Mouse (Mus musculus) MEL (cell line): ENCODE measurements around the gene Ascc2. TPM values are rescaled to one million over a fixed set of nuclear protein-coding genes. Genes with fewer than 3 reads are reported as not detected.

ENCODE experiments used
- DNase-seq: peaks from one replicate; pipeline ENCODE4 v3.0.0; 2011; ENCODE audit warnings: low read depth, low spot score
- H3K27ac ChIP-seq: 2 replicates; pipeline ENCODE4 v1.5.1; 2012; ENCODE audit warnings: low read depth, mild to moderate bottlenecking, control low read depth, low read length, moderate library complexity; ENCODE audit not compliant: control insufficient read depth
- H3K27me3 ChIP-seq, 2 experiments: fragments of 150-350 bp in 1 of 2; sonication (generic) in 1 of 2; 2 replicates each; pipeline ENCODE4 v1.6.1; 2012; ENCODE audit warnings: low read length in 2 of 2, mild to moderate bottlenecking in 2 of 2, improper control_type of control experiment in 1 of 2, moderate library complexity in 1 of 2; ENCODE audit not compliant: insufficient read depth in 2 of 2, control insufficient read depth in 1 of 2
- H3K36me3 ChIP-seq, 2 experiments: 2 replicates each; pipeline ENCODE4 v1.6.1; 2012 to 2014; ENCODE audit warnings: low read length in 2 of 2, improper control_type of control experiment in 1 of 2, inconsistent platforms in 1 of 2, mild to moderate bottlenecking in 1 of 2; ENCODE audit not compliant: insufficient read depth in 2 of 2, control insufficient read depth in 1 of 2
- H3K4me1 ChIP-seq, 2 experiments: fragments of 150-350 bp in 1 of 2; sonication (generic) in 1 of 2; 2 replicates each; pipeline ENCODE4 v1.6.1; 2012; ENCODE audit warnings: low read length in 2 of 2, improper control_type of control experiment in 1 of 2, mild to moderate bottlenecking in 1 of 2; ENCODE audit not compliant: insufficient read depth in 2 of 2, control insufficient read depth in 1 of 2
- H3K4me3 ChIP-seq, 2 experiments: fragments of 150-350 bp in 1 of 2; sonication (generic) in 1 of 2; 2 replicates each; pipeline ENCODE4 v1.5.1; 2012; ENCODE audit warnings: low read depth in 2 of 2, low read length in 2 of 2, mild to moderate bottlenecking in 2 of 2, moderate library complexity in 2 of 2, control low read depth in 1 of 2, improper control_type of control experiment in 1 of 2; ENCODE audit not compliant: control insufficient read depth in 1 of 2, insufficient read depth in 1 of 2
- H3K79me2 ChIP-seq: 2 replicates; pipeline ENCODE4 v1.6.1; 2012; ENCODE audit warnings: mild to moderate bottlenecking, low read length, moderate library complexity; ENCODE audit not compliant: control insufficient read depth, poor library complexity, insufficient read depth
- H3K9ac ChIP-seq: 2 replicates; pipeline ENCODE4 v1.6.1; 2012; ENCODE audit warnings: low read depth, mild to moderate bottlenecking, control low read depth, low read length, moderate library complexity; ENCODE audit not compliant: control insufficient read depth, poor library complexity, severe bottlenecking
- H3K9me3 ChIP-seq: fragments of 150-350 bp; sonication (generic); replicated peaks from 2 replicates; pipeline ENCODE4 v1.6.1; 2012; ENCODE audit warnings: mild to moderate bottlenecking, low read length, improper control_type of control experiment, moderate library complexity; ENCODE audit not compliant: insufficient read depth
- BHLHE40 ChIP-seq: IDR thresholded peaks from 2 replicates; pipeline ENCODE4 v1.6.1; 2012; ENCODE audit warnings: low read depth, mild to moderate bottlenecking, inconsistent platforms, low read length, improper control_type of control experiment, borderline replicate concordance
- CTCF ChIP-seq, 3 experiments: IDR thresholded peaks in 2 of 3; conservative IDR thresholded peaks in 1 of 3; 2 replicates each; pipeline ENCODE4 v1.5.1; 2011 to 2012; ENCODE audit warnings: low read length in 3 of 3, low read depth in 2 of 3, mild to moderate bottlenecking in 2 of 3, improper control_type of control experiment in 1 of 3, inconsistent platforms in 1 of 3, mixed read lengths in 1 of 3, moderate library complexity in 1 of 3; ENCODE audit not compliant: control insufficient read depth in 1 of 3, insufficient read depth in 1 of 3, poor library complexity in 1 of 3, severe bottlenecking in 1 of 3
- E2F4 ChIP-seq: IDR thresholded peaks from 2 replicates; pipeline ENCODE4 v1.6.1; 2011; ENCODE audit warnings: low read depth, low read length, improper control_type of control experiment, borderline replicate concordance
- EP300 ChIP-seq, 2 experiments: IDR thresholded peaks; 2 replicates each; pipeline ENCODE4 v1.6.1; 2011; ENCODE audit warnings: improper control_type of control experiment in 2 of 2, low read length in 2 of 2, low read depth in 1 of 2, mild to moderate bottlenecking in 1 of 2
- GABPA ChIP-seq: IDR thresholded peaks from 2 replicates; pipeline ENCODE4 v1.6.1; 2012; ENCODE audit warnings: low read depth, mild to moderate bottlenecking, inconsistent platforms, low read length, improper control_type of control experiment, moderate library complexity
- HCFC1 ChIP-seq: IDR thresholded peaks from 2 replicates; pipeline ENCODE4 v1.6.1; 2012; ENCODE audit warnings: low read depth, mild to moderate bottlenecking, inconsistent platforms, low read length, improper control_type of control experiment, moderate library complexity
- KAT2A ChIP-seq: conservative IDR thresholded peaks from 2 replicates; pipeline ENCODE4 v1.6.1; 2012; ENCODE audit warnings: low read depth, low read length, improper control_type of control experiment, inconsistent platforms
- MEF2A ChIP-seq: IDR thresholded peaks from 2 replicates; pipeline ENCODE4 v1.6.1; 2014; ENCODE audit warnings: low read depth, mild to moderate bottlenecking, inconsistent platforms, low read length, improper control_type of control experiment; ENCODE audit not compliant: poor library complexity, insufficient replicate concordance, severe bottlenecking; ENCODE audit errors: extremely low read depth
- MYB ChIP-seq: IDR thresholded peaks from 2 replicates; pipeline ENCODE4 v1.6.1; 2011; ENCODE audit warnings: mild to moderate bottlenecking, low read depth, low read length, improper control_type of control experiment
- NELFE ChIP-seq: IDR thresholded peaks from 2 replicates; pipeline ENCODE4 v1.6.1; 2011; ENCODE audit warnings: low read depth, low read length, improper control_type of control experiment
- POLR2A ChIP-seq, 2 experiments: IDR thresholded peaks; 2 replicates each; pipeline ENCODE4 v1.6.1; 2011 to 2012; ENCODE audit warnings: low read length in 2 of 2, mild to moderate bottlenecking in 2 of 2, control low read depth in 1 of 2, improper control_type of control experiment in 1 of 2, low read depth in 1 of 2, moderate library complexity in 1 of 2; ENCODE audit not compliant: control insufficient read depth in 1 of 2, insufficient read depth in 1 of 2, poor library complexity in 1 of 2
- POLR2AphosphoS5 ChIP-seq: IDR thresholded peaks from 2 replicates; pipeline ENCODE4 v1.6.1; 2012; ENCODE audit warnings: low read depth, borderline replicate concordance, mild to moderate bottlenecking, inconsistent platforms, low read length, moderate library complexity, mixed read lengths
- SMC3 ChIP-seq: IDR thresholded peaks from 2 replicates; pipeline ENCODE4 v1.6.1; 2011; ENCODE audit warnings: low read depth, low read length, improper control_type of control experiment
- UBTF ChIP-seq: IDR thresholded peaks from 2 replicates; pipeline ENCODE4 v1.6.1; 2012; ENCODE audit warnings: low read depth, mild to moderate bottlenecking, inconsistent platforms, low read length, improper control_type of control experiment, moderate library complexity, borderline replicate concordance; ENCODE audit not compliant: insufficient read depth
- USF1 ChIP-seq: IDR thresholded peaks from 2 replicates; pipeline ENCODE4 v1.6.1; 2014; ENCODE audit warnings: low read depth, mild to moderate bottlenecking, inconsistent platforms, low read length, improper control_type of control experiment, moderate library complexity
- ZC3H11A ChIP-seq: IDR thresholded peaks from 2 replicates; pipeline ENCODE4 v1.6.1; 2012; ENCODE audit warnings: low read depth, mild to moderate bottlenecking, inconsistent platforms, low read length, improper control_type of control experiment
- polyA plus RNA-seq, 2 experiments: library from polyadenylated mRNA; stranded (reverse) in 1 of 2; unstranded in 1 of 2; fragments of >175 nt in 1 of 2; fragments of >200 nt in 1 of 2; gene quantifications; 2 replicates each; pipeline versions ENCODE4 v1.2.1 to v1.2.4; 2012; ENCODE audit warnings: low replicate concordance in 2 of 2, low read depth in 1 of 2; ENCODE audit not compliant: insufficient read length in 2 of 2, insufficient read depth in 1 of 2, missing spikeins in 1 of 2
- total RNA-seq: library from RNA; depleted of rRNA; stranded (reverse); fragments of 300-350 nt; gene quantifications from 2 replicates; pipeline ENCODE4 v1.2.3, GENCODE M21; 2012

Ascc2 gene
- total and polyA plus RNA-seq, 3 experiments, result 27.5 to 98.2 (median 43.5) TPM

GRCm38 (mm10) chr11:4720393-4720792 lies 82.8 kb downstream of the Ascc2 start:
- H3K9ac ChIP-seq, result no peak overlapping the region
- TF ChIP-seq SMC3 (no peak), HCFC1 (no peak), CTCF (IDR thresholded peaks at IDR 0.05 in 2 of 3, conservative IDR thresholded peaks at IDR 0.05 in 1 of 3; ENCODE audit: control insufficient read depth in 1 of 3, insufficient read depth in 1 of 3, low read depth in 2 of 3, low read length in 3 of 3, poor library complexity in 1 of 3, severe bottlenecking in 1 of 3) (no peak), EP300 (IDR thresholded peaks at IDR 0.05; ENCODE audit: low read depth in 1 of 2, low read length in 2 of 2) (no peak), USF1 (no peak), ZC3H11A (no peak), NELFE (no peak), GABPA (no peak), MEF2A (no peak), UBTF (no peak), POLR2A (IDR thresholded peaks at IDR 0.05; ENCODE audit: control insufficient read depth in 1 of 2, insufficient read depth in 1 of 2, low read depth in 1 of 2, low read length in 2 of 2, poor library complexity in 1 of 2) (no peak), E2F4 (no peak), MYB (no peak), BHLHE40 (no peak), KAT2A (no peak)
- TF ChIP-seq, all 39 proteins: peak for 0
- no peaks in the 10 kb centered on the region for H3K9me3 ChIP-seq
- H3K79me2 ChIP-seq, result no peaks in the 10 kb centered on the region
- DNase-seq, result no peak
- H3K27ac ChIP-seq, result no peak overlapping the region
- H3K27me3 ChIP-seq, result no peaks in the 10 kb centered on the region
- no peaks in the 10 kb centered on the region for H3K4me1 ChIP-seq
- no peak overlapping the region for H3K4me3 ChIP-seq
- no peaks in the 10 kb centered on the region for H3K36me3 ChIP-seq

- Histone ChIP-seq H3K9me3 (no peaks in the 10 kb centered on the region), H3K4me1 (no peaks in the 10 kb centered on the region), H3K27ac (no peak overlapping the region), H3K4me3 (no peak overlapping the region), H3K79me2 (no peaks in the 10 kb centered on the region), H3K27me3 (no peaks in the 10 kb centered on the region), H3K9ac (no peak overlapping the region), H3K36me3 (no peaks in the 10 kb centered on the region)
- no peak for DNase-seq
- TF ChIP-seq MEF2A, result no peak
- TF ChIP-seq POLR2AphosphoS5, result no peak
- TF ChIP-seq HCFC1, result no peak
Measured at GRCm38 (mm10) chr11:4720900-4721580, 83.5 kb downstream of the Ascc2 start.
